Mouse (Mus musculus) lung, embryonic 14.5 days (tissue): ENCODE results near the gene Taf3. TPM values are rescaled to one million over a fixed set of nuclear protein-coding genes. Genes with fewer than 3 reads are reported as not detected.

Experiments used
- ATAC-seq: fragments of 200-750 bp; cut with Nextera tagmentation; 2 replicates; pipeline ENCODE4 v1.8.0; 2017; ENCODE audit warnings: mild to moderate bottlenecking, moderate TSS enrichment, moderate library complexity; ENCODE audit not compliant: insufficient read depth
- DNase-seq: peaks from one replicate; pipeline ENCODE4 v3.0.0-alpha.2; 2015
- H3K27ac ChIP-seq: fragments of 300-500 bp; sonication (generic); 2 replicates; pipeline ENCODE4 v1.5.1; 2014; ENCODE audit warnings: low read depth, mild to moderate bottlenecking, moderate library complexity
- H3K27me3 ChIP-seq: fragments of 300-500 bp; sonication (generic); 2 replicates; pipeline ENCODE4 v1.6.1; 2014; ENCODE audit warnings: low read length, control low read depth; ENCODE audit not compliant: insufficient read depth
- H3K36me3 ChIP-seq: fragments of 300-500 bp; sonication (generic); 2 replicates; pipeline ENCODE4 v1.6.1; 2014; ENCODE audit warnings: control low read depth; ENCODE audit not compliant: insufficient read depth
- H3K4me1 ChIP-seq: fragments of 300-500 bp; sonication (generic); 2 replicates; pipeline ENCODE4 v1.6.1; 2014; ENCODE audit warnings: antibody characterized with exemption, control low read depth; ENCODE audit not compliant: insufficient read depth
- H3K4me2 ChIP-seq: fragments of 300-500 bp; sonication (generic); 2 replicates; pipeline ENCODE4 v1.6.1; 2014; ENCODE audit warnings: mild to moderate bottlenecking
- H3K4me3 ChIP-seq: fragments of 300-500 bp; sonication (generic); 2 replicates; pipeline ENCODE4 v1.5.1; 2014; ENCODE audit warnings: low read depth, low read length
- H3K9ac ChIP-seq: fragments of 300-500 bp; sonication (generic); 2 replicates; pipeline ENCODE4 v1.6.1; 2014
- H3K9me3 ChIP-seq: fragments of 300-500 bp; sonication (generic); 2 replicates; pipeline ENCODE4 v1.6.1; 2016; ENCODE audit warnings: low read depth, low read length, control low read depth
- CTCF ChIP-seq: IDR thresholded peaks from 2 replicates; pipeline ENCODE4 v1.5.1; 2016; ENCODE audit warnings: antibody characterized with exemption, low read depth
- WGBS: fragments of 180-500 bp; shearing (Covaris S2); extraction: QIAGEN DNeasy Blood & Tissue Kit; methylation state at CpG from one replicate; pipeline ENCODE4 v1.1.7; 2014; 5-methylcytosine and 5-hydroxymethylcytosine counted together
- polyA plus RNA-seq: library from polyadenylated mRNA; unstranded; fragments of >200 nt; fragmentation: Nextera tagmentation; extraction: Ambion mirVana; gene quantifications from 2 replicates; pipeline ENCODE4 v1.2.1, GENCODE M21; 2014

The Taf3 gene
- polyA plus RNA-seq, 1 experiment from 2014 or later, result 16.0 TPM

DNA sequence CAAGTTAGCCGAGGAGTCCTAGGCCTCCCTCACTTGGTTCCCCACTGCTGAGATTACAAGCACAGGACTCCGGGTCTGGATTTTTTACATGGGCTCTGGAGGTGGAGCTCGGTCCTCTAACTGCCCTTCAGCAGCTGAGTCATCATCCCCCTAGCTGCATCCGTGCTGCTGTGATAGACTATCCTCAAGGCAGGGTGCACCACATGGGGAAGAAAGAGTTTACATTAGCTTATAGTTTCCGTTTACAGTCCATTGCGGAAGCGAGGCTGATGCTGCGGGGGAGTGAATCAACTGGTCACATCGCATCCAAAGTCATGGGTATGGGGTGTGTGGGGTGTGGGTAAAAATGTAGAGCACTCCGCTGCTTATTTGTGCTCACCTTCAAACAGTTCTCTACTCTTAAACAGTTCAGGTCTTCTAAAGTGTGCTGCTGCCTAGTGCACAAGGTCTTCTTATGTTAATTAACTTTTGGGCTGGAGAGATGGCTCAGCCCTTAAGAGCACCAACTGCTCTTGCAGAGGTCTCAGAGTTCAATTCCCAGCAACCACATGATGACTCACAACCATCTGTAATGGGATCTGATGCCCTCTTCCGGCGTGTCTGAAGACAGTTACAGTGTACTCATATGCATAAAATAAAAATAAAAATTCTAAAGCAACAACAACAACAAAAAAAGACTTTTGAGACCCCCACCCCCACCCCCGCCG, 144.4 kb downstream of the Taf3 start:
- no peaks in the 10 kb centered on the region for H3K9me3 ChIP-seq
- H3K4me1 ChIP-seq, result 0 out of 2 replicates have a peak, but pooled peaks cover 3% of the 10 kb centered on the region
- peaks cover 5% of the 10 kb centered on the region; the same call in 1 of the 2 replicates for H3K27me3 ChIP-seq
- H3K9ac ChIP-seq, result no peak overlapping the region
- no peak overlapping the region for H3K4me3 ChIP-seq
- 45% methylated on average over 14 of the region's 14 CpGs for WGBS
- TF ChIP-seq CTCF, result no peak
- DNase-seq (no peak), ATAC-seq (peak; percentile 5; the same call in 1 of the 2 replicates)
- no peak overlapping the region for H3K4me2 ChIP-seq
- H3K36me3 ChIP-seq, result no peaks in the 10 kb centered on the region
- H3K27ac ChIP-seq, result no peak overlapping the region

- WGBS, result 12% methylated on average over 8 of the region's 8 CpGs
- H3K36me3 ChIP-seq, result no peaks in the 10 kb centered on the region
- ATAC-seq (no peak), DNase-seq (no peak)
- H3K27ac ChIP-seq, result no peak overlapping the region
- no peak overlapping the region for H3K9ac ChIP-seq
- no peak overlapping the region for H3K4me3 ChIP-seq
- H3K4me1 ChIP-seq, result no peaks in the 10 kb centered on the region
- H3K4me2 ChIP-seq, result no peak overlapping the region
- no peak for TF ChIP-seq CTCF
- H3K27me3 ChIP-seq, result peaks cover 64% of the 10 kb centered on the region
- no peaks in the 10 kb centered on the region for H3K9me3 ChIP-seq
These were observed 150.6 kb downstream of the Taf3 start for GRCm38 (mm10) chr2:9897846-9898245.

DNA sequence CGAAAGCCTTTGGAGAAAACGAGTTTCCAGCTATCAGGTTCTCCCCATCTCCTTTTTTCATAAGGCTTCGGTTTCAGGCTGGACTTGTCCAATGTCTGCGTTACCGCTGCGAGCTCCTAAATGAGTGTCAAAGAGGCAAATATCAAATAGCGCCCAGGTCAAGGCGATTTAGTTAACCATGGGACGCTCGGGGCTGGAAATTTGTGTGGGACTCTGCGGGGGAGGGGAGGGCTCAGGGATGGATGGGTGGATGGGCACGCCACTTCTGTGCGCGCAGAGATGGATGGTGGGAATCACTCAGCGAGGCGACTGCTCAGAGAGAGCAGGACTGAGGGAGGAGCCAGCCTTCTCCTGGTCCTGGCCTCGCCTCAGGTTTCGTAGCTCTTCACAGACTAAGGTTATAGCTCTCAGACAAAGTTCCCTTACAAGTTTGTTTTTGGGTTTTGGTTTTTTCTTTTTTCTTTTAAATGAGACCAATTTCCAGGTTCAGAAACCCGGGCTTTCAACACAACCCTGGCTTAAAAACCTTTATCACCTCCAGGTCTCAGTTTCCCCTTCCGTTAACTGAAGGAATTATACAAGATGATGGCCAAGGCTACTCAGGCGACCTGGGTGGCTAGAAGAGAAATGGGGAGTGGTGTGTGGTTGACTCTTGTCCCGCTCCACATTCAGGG, 152.2 kb downstream of the Taf3 start:
- under 1% methylated on average over 22 of the region's 22 CpGs for WGBS
- H3K27ac ChIP-seq, result no peak overlapping the region
- H3K9me3 ChIP-seq, result no peaks in the 10 kb centered on the region
- no peak for DNase-seq
- no peaks in the 10 kb centered on the region for H3K4me1 ChIP-seq
- peaks cover 78% of the 10 kb centered on the region for H3K27me3 ChIP-seq
- H3K36me3 ChIP-seq, result no peaks in the 10 kb centered on the region
- ATAC-seq, result 0 out of 2 replicates have a peak, but pooled peaks have one; percentile 45
- no peak overlapping the region for H3K9ac ChIP-seq
- no peak for TF ChIP-seq CTCF
- peak overlapping the region; percentile 35; the same call in 1 of the 2 replicates for H3K4me2 ChIP-seq
- no peak overlapping the region for H3K4me3 ChIP-seq

DNA sequence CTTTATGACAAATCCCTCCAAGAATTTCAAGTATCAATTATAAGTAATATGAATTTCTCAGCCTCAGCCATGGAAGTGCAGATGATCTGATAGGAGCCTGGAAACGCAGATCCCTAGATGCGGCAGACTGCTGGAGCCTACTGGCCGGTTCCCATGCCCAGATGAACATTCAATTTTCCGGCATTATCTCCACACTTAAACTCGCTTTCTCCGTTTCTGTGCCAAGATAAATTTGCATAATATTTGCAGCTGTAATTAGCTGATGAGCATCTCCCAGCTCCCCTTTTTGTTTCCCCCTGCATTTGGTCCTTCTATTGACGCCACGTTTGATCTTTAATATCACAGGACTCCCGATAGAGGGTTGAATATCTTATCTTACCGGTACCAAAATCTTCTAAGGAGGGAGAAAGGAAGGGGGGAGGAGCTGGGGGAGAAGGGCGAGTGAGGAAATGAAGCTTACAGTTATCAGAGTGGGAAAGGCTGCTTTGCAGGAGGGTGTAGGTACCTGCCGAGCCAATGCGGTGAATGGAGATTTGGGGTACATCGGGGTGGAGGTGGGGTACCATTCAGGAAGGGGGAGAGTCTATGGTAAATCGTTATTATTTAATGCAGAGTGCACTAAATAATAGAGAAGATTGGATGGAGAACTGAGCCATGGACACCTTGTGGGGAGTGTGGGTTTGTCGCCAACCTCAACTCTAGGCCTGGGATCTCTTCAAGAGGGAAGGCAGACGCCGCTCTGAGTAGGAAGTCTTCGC, 153.4 kb downstream of the Taf3 start:
- ATAC-seq, result no peak
- no peak overlapping the region for H3K4me2 ChIP-seq
- H3K4me3 ChIP-seq, result no peak overlapping the region
- no peak overlapping the region for H3K9ac ChIP-seq
- H3K4me1 ChIP-seq, result no peaks in the 10 kb centered on the region
- H3K9me3 ChIP-seq, result no peaks in the 10 kb centered on the region
- H3K36me3 ChIP-seq, result no peaks in the 10 kb centered on the region
- no peak for TF ChIP-seq CTCF
- H3K27ac ChIP-seq, result no peak overlapping the region
- DNase-seq, result no peak
- H3K27me3 ChIP-seq, result peaks cover 90% of the 10 kb centered on the region
- 1% methylated on average over 19 of the region's 19 CpGs for WGBS

DNA sequence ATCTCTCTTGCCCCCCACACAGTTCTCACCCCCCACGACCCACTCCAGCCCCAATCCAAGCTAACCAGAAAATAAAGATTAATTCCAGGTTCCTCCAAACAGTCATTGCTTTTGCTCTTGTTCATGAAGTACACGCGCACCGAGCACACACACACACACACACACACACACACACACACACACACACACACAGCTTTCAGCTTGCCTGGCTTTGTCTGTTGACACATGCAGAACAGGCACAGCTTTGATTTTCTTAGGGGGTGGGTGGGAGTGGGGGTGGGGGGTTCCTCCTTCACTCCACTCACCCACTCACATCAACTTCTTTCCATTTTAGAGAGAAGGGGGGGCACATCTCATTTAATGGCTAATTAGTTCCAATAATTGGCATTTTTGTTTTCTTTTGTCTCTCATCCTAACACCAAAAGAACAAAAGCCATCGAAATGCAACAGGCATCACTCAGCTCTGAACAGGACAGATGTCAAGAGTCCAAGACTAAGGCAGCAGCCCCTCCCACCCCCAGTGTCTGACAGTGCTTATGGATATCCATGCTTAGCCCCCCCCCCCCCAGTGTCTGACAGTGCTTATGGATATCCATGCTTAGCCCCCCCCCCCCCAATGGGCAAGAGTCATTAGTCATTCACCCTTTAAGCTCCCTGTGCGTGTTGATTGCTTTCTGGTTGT, 155.0 kb downstream of the Taf3 start:
- no peaks in the 10 kb centered on the region for H3K4me1 ChIP-seq
- H3K27me3 ChIP-seq, result peaks cover 93% of the 10 kb centered on the region

GRCm38 (mm10) chr2:9892541-9892940, 155.9 kb downstream of the Taf3 start:
- WGBS, result 4% methylated on average over 7 of the region's 7 CpGs
- Histone ChIP-seq H3K27ac (no peak overlapping the region), H3K9ac (no peak overlapping the region), H3K4me1 (no peaks in the 10 kb centered on the region), H3K4me3 (no peak overlapping the region), H3K36me3 (no peaks in the 10 kb centered on the region), H3K27me3 (peaks cover 93% of the 10 kb centered on the region), H3K4me2 (no peak overlapping the region), H3K9me3 (no peaks in the 10 kb centered on the region)
- ATAC-seq (no peak), DNase-seq (no peak)
- no peak for TF ChIP-seq CTCF

More for the DNA sequence above, 155.0 kb downstream of the Taf3 start:
- no peak overlapping the region for H3K9ac ChIP-seq
- no peak overlapping the region for H3K4me2 ChIP-seq
- no peaks in the 10 kb centered on the region for H3K36me3 ChIP-seq
- no peak overlapping the region for H3K4me3 ChIP-seq
- ATAC-seq (no peak), DNase-seq (no peak)
- WGBS, result 3% methylated on average over 6 of the region's 6 CpGs
- no peak for TF ChIP-seq CTCF
- H3K27ac ChIP-seq, result no peak overlapping the region
- H3K9me3 ChIP-seq, result no peaks in the 10 kb centered on the region

GRCm38 (mm10) chr2:9890906-9891305, 157.5 kb downstream of the Taf3 start:
- Histone ChIP-seq H3K4me3 (no peak overlapping the region), H3K9ac (no peak overlapping the region), H3K27ac (no peak overlapping the region), H3K4me2 (no peak overlapping the region), H3K4me1 (no peaks in the 10 kb centered on the region), H3K9me3 (no peaks in the 10 kb centered on the region), H3K36me3 (no peaks in the 10 kb centered on the region), H3K27me3 (peaks cover 93% of the 10 kb centered on the region)
- WGBS, result 4% methylated on average over 5 of the region's 5 CpGs
- ATAC-seq (no peak), DNase-seq (no peak)
- TF ChIP-seq CTCF, result no peak
